Mouse (Mus musculus) cerebellum, adult 2 months (tissue): ENCODE measurements around the gene Ctnnbip1.

ENCODE experiments used
- CTCF ChIP-seq: fragments of 200-500 bp; IDR thresholded peaks from 2 replicates; pipeline ENCODE4 v1.5.1; 2011; ENCODE audit warnings: low read depth, mild to moderate bottlenecking, control low read depth, low read length, moderate library complexity, borderline replicate concordance; ENCODE audit not compliant: insufficient read depth
- POLR2A ChIP-seq: fragments of 200-500 bp; IDR thresholded peaks from 2 replicates; pipeline ENCODE4 v1.6.1; 2011; ENCODE audit warnings: low read length, control low read depth, borderline replicate concordance; ENCODE audit not compliant: insufficient read depth

- TF ChIP-seq CTCF, result no peak
- TF ChIP-seq POLR2A, result no peak
These were observed 67.2 kb downstream of the Ctnnbip1 start for GRCm38 (mm10) chr4:149585236-149585635.
